Mouse (Mus musculus) neural tube, embryonic 10.5 days (tissue): ENCODE measurements at regions not wholly inside any gene's neighbourhood (a gene's known extent, or its start where the extent isn't known, plus 50 kb on each side); places are given as distances from the start of the nearest gene placed in this dataset.

ENCODE experiments used
- DNase-seq: peaks from one replicate; pipeline ENCODE4 v3.0.0-alpha.2; 2017; ENCODE audit warnings: low spot score; ENCODE audit errors: extremely low spot score

DNA sequence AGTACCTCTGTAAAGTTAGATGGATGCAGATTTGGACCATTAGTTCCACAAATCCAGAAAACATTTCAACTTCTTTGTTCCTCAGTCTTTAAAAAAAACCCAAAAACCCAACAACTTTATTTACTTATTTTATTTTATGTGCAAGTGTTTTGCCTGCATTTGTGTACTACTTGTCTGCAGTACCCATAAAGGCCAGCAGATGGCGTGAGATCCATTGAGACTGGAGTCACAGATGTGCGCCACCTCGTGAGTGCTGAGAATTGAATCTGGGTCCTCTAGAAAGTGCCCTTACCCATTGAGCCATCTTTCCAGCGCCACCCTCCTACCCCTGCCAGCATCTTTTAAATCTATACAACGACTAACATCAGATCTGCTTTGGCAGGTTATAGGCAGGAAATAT lies 53.0 kb downstream of the Gm12689 start:
- no peak for DNase-seq

GRCm38 (mm10) chr4:99353122-99353774 lies 57.5 kb downstream of the Gm12689 start:
- no peak for DNase-seq

- DNase-seq, result no peak
These were observed 58.5 kb downstream of the Gm12689 start for GRCm38 (mm10) chr4:99354241-99354640.

DNA sequence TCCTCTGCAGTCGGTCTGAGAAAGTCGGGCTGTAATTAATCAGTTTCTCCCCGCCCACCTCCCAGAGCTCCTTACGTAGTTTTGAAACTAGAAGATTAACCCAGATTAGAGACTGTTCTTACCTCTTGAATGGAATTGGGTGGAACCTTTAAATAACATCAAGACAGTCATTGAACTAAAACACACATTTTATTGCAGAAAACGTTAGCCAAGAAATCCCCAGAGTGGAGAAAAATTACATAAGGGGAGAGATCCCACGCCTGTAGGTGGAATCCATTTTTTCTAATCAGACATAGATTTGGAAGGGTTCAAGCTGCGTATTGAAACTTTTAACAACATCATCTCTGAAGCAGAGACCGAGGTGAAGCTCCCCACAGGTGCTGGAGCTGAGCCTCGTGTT lies 59.1 kb downstream of the Gm12689 start:
- DNase-seq, result no peak

GRCm38 (mm10) chr4:99368036-99368435 lies 72.3 kb downstream of the Gm12689 start:
- DNase-seq, result no peak

DNA sequence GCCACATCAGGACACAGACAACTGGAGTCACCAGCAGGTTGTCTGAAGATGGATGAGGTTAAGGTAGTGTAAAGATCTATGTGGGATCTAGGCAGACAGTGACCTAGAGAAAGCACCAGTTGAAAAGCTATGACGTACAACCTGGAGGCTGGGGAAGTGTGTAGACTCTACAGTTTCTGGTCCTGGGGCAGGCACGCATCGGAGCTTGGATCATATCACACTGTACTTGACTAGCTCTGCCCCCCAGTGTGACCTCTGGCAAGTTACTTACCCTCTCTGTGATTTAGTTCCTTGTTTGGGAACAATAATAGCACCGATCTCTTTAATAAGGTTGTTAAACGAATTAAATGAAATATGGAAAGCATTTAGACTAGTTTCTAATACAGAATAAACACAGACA lies 75.5 kb downstream of the Gm12689 start:
- no peak for DNase-seq

- DNase-seq, result no peak
These were observed 80.5 kb downstream of the Gm12689 start for GRCm38 (mm10) chr4:99376171-99376570.

GRCm38 (mm10) chr4:99376911-99377310 lies 81.2 kb downstream of the Gm12689 start:
- DNase-seq, result no peak

- DNase-seq, result no peak
These were observed 84.3 kb downstream of the Gm12689 start for GRCm38 (mm10) chr4:99379983-99380382.

DNA sequence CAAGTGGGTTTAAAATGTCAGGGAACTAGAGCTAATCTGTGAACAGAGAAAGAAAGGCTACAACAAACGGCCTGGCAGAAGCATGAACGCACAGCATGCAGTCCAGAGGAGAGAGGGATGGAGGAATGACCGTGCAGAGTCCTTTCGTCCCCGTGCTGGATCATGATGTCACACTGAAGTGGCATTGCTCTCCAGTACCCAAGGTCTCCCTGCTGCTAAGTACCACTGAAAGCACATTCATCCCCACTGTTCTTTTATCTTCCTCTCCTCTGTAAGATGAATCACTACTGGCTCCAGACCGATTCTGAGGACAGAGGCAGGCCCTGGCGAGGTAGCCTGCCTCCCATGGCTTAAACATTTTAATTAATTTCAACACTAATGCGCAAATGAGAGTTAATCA lies 89.7 kb downstream of the Gm12689 start:
- no peak for DNase-seq

DNA sequence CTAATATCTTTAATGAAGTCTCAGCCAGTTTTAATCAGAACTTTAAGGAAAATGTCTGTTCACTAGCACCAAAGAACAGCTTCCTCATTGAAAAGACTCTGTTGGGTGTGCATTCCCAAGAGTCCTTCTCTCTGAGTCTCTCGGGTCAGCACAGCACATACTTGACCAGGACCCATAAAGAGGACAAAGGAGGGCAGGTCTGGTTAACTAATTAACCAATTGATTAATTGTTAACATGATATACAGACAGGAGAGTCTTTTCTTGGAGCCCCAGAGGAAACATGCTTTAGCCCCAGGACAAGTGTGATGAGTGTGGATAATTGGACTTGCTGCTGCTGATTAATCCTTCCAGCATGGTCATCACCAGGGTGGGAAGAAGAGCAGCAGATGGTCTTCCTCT lies 93.7 kb downstream of the Gm12689 start:
- DNase-seq, result no peak

- DNase-seq, result no peak
These were observed 97.3 kb downstream of the Gm12689 start for GRCm38 (mm10) chr4:99392986-99393385.

DNA sequence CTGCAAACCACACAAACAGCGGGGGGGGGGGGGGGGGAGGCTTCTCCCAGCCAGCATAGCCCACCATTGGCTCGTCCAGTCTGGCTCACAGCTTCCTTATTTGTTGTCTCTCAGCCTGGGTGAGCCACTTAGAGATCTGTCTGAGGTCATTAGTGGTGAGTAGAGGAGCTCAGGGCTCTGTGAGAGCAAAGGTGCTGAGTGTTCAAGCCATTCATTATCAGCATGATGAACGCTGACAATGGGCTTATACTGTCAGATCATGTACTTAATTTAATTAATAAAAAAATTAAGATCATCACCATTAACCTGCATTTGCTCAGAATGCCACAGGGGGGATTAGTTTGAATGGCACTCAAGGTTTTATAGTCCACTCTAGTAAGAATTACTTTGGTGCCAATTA lies 98.5 kb downstream of the Gm12689 start:
- no peak for DNase-seq

- DNase-seq, result no peak
These were observed 111.8 kb downstream of the Gm12689 start for GRCm38 (mm10) chr4:99407466-99407865.

GRCm38 (mm10) chr4:99423449-99423848 lies 127.7 kb downstream of the Gm12689 start:
- no peak for DNase-seq

DNA sequence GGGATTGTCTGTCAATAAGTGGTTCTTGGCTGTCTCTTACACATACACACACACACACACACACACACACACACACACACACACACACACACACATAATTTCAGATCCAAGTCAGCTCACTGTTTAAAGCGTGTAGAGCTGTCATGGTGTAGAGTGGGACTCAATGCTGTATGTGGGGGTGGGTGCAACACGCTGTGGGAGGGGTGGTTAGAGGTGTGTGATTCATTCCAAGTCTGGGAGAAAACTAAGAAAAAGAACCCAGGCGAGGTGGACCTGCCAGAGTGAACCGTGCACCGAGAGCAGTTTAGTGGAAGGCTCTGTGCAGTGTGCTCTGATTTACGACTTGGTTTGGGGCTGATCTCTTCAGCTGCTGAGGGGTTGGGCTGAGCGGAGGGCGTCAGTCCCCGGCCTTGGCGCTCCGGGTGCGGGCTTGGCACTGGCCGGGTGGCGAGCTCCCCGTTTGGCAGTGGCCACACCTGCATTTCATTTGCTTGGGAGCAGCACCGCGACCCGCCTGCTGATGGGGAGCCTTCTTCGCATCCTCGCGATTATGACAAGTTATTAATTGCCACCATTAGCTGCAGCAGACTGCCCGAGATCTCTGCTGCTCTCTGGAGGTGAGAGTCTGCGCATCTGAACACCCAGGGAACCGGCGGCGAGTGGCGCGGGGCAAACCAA lies 149.5 kb downstream of the Gm12689 start:
- peak; percentile 29 for DNase-seq

DNA sequence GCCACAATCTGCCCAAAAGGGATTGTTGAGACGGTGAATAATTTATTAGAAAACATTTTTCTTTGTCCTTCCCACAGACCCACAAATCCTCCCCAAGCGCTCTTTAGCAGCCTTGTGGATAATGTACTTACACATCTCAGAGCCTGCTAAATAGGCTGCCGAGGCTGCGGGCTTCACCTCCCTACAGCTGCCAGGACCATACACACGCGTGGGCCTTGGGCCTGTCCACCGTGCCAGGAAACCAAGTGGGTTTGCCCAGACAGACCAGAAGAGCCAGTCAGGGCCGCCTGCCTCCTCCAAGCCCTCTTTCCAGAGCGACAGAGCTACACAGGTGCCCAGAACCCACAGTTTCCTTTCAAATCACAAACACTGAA lies 150.0 kb downstream of the Gm12689 start:
- no peak for DNase-seq

GRCm38 (mm10) chr4:99458984-99459383 lies 163.3 kb downstream of the Gm12689 start:
- DNase-seq, result no peak

GRCm38 (mm10) chr4:99459436-99459835 lies 163.7 kb downstream of the Gm12689 start:
- peak; percentile 82 for DNase-seq

- no peak for DNase-seq
These were observed 169.8 kb downstream of the Gm12689 start for GRCm38 (mm10) chr4:99465493-99465892.

- DNase-seq, result no peak
These were observed 180.1 kb downstream of the Gm12689 start for GRCm38 (mm10) chr4:99475701-99476218.

DNA sequence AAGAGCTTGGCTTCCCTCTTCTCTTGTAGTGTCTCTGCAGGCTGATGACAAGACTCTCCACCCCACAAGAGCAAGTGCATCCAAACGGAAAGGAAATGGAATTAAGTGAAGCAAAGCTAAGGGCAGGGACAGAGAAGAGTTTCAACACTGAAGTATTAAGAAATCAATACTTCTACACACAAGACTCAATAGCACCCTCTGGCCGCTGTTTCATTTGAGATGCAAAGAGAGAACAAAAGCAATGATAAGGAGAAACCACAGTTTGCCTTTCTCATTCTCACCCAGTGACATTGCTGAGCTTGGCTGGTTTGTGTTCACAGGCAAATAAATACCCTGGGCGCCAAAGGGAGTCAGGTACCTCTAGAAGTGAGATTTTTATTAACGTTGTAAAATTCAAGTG lies 171.8 kb upstream of the Foxd3 start:
- no peak for DNase-seq
